ENCODE assay signal across 41 mouse cellular contexts in the genomic region with DNA sequence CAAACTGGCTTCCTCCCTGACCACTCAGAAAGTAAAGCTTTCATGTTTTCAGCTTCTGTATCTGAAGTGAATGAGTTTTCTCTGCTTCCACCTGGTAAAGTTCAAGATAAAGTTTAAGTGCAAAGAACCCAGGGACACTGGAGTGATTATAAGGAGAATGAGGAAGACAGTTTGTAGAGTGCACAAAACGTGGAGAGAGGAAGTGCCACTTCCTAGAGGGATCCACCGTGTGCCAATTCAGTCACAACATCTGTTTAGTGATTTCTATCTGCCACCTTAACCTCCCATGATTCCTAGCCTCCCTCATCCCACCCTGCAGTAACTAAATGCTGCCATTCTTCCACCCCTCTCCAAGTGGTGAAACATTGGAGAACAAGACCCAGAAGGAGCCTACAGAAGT. TPM values are rescaled to one million over a fixed set of nuclear protein-coding genes. Genes with fewer than 3 reads are reported as not detected.
"Had no signal": no experiment of that assay in that cellular context is flagged by ENCODE, and none has a peak within 500 bp of the region (broad histone marks: within the 10 kb centered on the region; RNA-seq: fewer than 3 reads in every experiment).

No protein-coding gene starts in this region.

- H3K4me1 ChIP-seq: heart, embryonic 13.5 days; heart, embryonic 15.5 days; hindbrain, embryonic 13.5 days; hindbrain, embryonic 15.5 days; limb, embryonic 12.5 days; liver, embryonic 12.5 days had no signal

- H3K27me3 ChIP-seq: heart, embryonic 13.5 days; heart, embryonic 15.5 days; hindbrain, embryonic 13.5 days; hindbrain, embryonic 15.5 days; kidney, embryonic 15.5 days; limb, embryonic 12.5 days; liver, embryonic 12.5 days had no signal

- ATAC-seq: hindbrain, postnatal 0 days; intestine, embryonic 16.5 days; liver, embryonic 12.5 days had no signal

- DNase-seq: gastrocnemius, adult 2 months; gastrocnemius, postnatal 10 days; gastrocnemius, postnatal 25 days; heart, adult 18-20 months; heart, postnatal 14 days; heart, postnatal 36 days; kidney, adult 11 months; kidney, adult 2 months; kidney, adult 9 months; kidney, postnatal 14 days; kidney, postnatal 36 days; layer of hippocampus, adult 9-11 months; layer of hippocampus, postnatal 36 days; left cerebral cortex, postnatal 4 days had no signal

- H3K4me3 ChIP-seq: gastrocnemius, adult 2 months; heart, embryonic 13.5 days; heart, embryonic 15.5 days; hindbrain, embryonic 13.5 days; hindbrain, embryonic 15.5 days; kidney, embryonic 15.5 days; limb, embryonic 12.5 days; liver, embryonic 12.5 days had no signal

- H3K9me3 ChIP-seq: heart, embryonic 13.5 days; heart, embryonic 15.5 days; hindbrain, embryonic 13.5 days; hindbrain, embryonic 15.5 days; kidney, embryonic 15.5 days; limb, embryonic 12.5 days; liver, embryonic 12.5 days had no signal

- H3K27ac ChIP-seq: gastrocnemius, adult 2 months; heart, embryonic 13.5 days; heart, embryonic 15.5 days; hindbrain, embryonic 13.5 days; hindbrain, embryonic 15.5 days; hindbrain, postnatal 0 days; kidney, embryonic 15.5 days; kidney, postnatal 0 days; limb, embryonic 12.5 days; liver, embryonic 12.5 days had no signal

- H3K36me3 ChIP-seq: heart, embryonic 13.5 days; heart, embryonic 15.5 days; hindbrain, embryonic 13.5 days; hindbrain, embryonic 15.5 days; kidney, embryonic 15.5 days; limb, embryonic 12.5 days; liver, embryonic 12.5 days had no signal

RNA-seq across cellular contexts. Expression of gene H60c, which starts 0.8 kb away (rescaled TPM):
- total RNA-seq: gastrocnemius, adult 2 months; gastrocnemius, postnatal 10 days; gastrocnemius, postnatal 25 days; gastrocnemius, postnatal 4 days; heart, adult 18-20 months; heart, adult 8-10 months; heart, postnatal 14 days; heart, postnatal 36 days; hematopoietic stem cell, adult 5-6 weeks; hindbrain, postnatal 0 days; layer of hippocampus, adult 18-20 months; layer of hippocampus, adult 8-10 months; layer of hippocampus, postnatal 14 days; layer of hippocampus, postnatal 36 days; left cerebral cortex, adult 18-20 months; left cerebral cortex, adult 8-10 months; left cerebral cortex, postnatal 10 days; left cerebral cortex, postnatal 25 days; left cerebral cortex, postnatal 4 days; liver, adult 2 months had no signal
- polyA plus RNA-seq: frontal cortex, adult 2 months; heart, embryonic 11.5 days; heart, embryonic 13.5 days; heart, embryonic 15.5 days; heart, postnatal 0 days; hindbrain, embryonic 11.5 days; hindbrain, embryonic 13.5 days; hindbrain, embryonic 15.5 days; hindbrain, postnatal 0 days; intestine, embryonic 14.5 days; kidney, adult 2 months; kidney, embryonic 15.5 days; large intestine, adult 2 months; limb, embryonic 12.5 days; liver, adult 2 months; liver, embryonic 12.5 days had no signal
